Mouse (Mus musculus): ENCODE measurements around the gene Gm1043. TPM values are rescaled to one million over a fixed set of nuclear protein-coding genes. Genes with fewer than 3 reads are reported as not detected.

Gene Gm1043
- total RNA-seq (2023) = under 1 TPM; 0.09 to 0.16 TPM

GRCm38 (mm10) chr5:37085241-37085640 lies at the start of gene Gm1043:
Gm1043 (plus strand) TSS chr5:37085370.

GRCm38 (mm10) chr5:37241651-37242151 lies 156.5 kb downstream of the Gm1043 start, which contains the start of gene Crmp1:
Crmp1 (plus strand) TSS chr5:37241940.

Other genes with a start within 250 kb of the Gm1043 start
- not detected for gene Ppp2r2c, start 216.9 kb upstream of the Gm1043 start, total RNA-seq (2023)
- gene Wfs1, start 96.2 kb upstream of the Gm1043 start, total RNA-seq (2023) = 10 to 100 TPM in 1 of 2 experiments, 1 to 10 TPM in 1; 10.0 to 11.4 TPM
- under 1 TPM; 0.18 to 0.37 TPM for gene Crmp1, start 156.6 kb downstream of the Gm1043 start, total RNA-seq (2023)